Mouse (Mus musculus): ENCODE data around the gene Casp9. TPM values are rescaled to one million over a fixed set of nuclear protein-coding genes. Genes with fewer than 3 reads are reported as not detected.

Casp9 gene
- polyA plus RNA-seq, 1 experiment from 2014 or later: 14.3 TPM

- H3K27me3 ChIP-seq (replicated peaks): no peaks in the 10 kb centered on the region
- no peak overlapping the region for H3K9ac ChIP-seq
- no peak overlapping the region for H3K4me2 ChIP-seq
- no peaks in the 10 kb centered on the region for H3K9me3 ChIP-seq
- H3K4me3 ChIP-seq: no peak overlapping the region
- no peak overlapping the region for H3K27ac ChIP-seq (replicated peaks)
- H3K36me3 ChIP-seq: peaks cover 87% of the 10 kb centered on the region
- H3K4me1 ChIP-seq: peaks cover 4% of the 10 kb centered on the region
- no peak for ATAC-seq (ENCODE audit: extremely low read depth, insufficient number of reproducible peaks, low FRiP score, low TSS enrichment)
- WGBS: 75% methylated on average over 5 of the region's 5 CpGs
These were observed 8.6 kb upstream of the Casp9 start for GRCm38 (mm10) chr4:141784835-141785234.

DNA sequence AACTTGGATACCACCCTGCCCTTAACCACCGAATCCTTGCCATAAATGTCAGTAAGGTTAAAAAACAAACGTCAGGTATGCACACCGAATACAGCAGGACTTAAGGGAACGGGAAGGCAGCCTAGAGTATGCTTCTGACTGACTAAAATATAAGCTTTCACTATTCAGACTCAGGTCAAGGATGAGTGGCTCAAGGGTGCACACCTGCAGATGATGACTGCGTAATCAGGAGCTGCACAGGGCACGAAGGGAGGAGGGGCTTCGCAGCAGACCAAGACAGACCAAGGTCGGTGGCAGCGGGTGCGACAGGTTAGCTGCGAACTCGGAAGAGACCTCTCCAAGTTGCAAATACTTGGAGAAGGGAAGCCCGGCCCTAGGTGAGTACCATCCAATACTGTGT, 7.3 kb upstream of the Casp9 start:
- no peak for ATAC-seq (ENCODE audit: extremely low read depth, insufficient number of reproducible peaks, low FRiP score, low TSS enrichment)
- no peak overlapping the region for H3K4me2 ChIP-seq
- H3K27me3 ChIP-seq (replicated peaks): no peaks in the 10 kb centered on the region
- peaks cover 74% of the 10 kb centered on the region for H3K36me3 ChIP-seq
- 84% methylated on average over 13 of the region's 13 CpGs for WGBS
- no peak overlapping the region for H3K27ac ChIP-seq (replicated peaks)
- no peaks in the 10 kb centered on the region for H3K9me3 ChIP-seq
- H3K4me1 ChIP-seq: peaks cover 9% of the 10 kb centered on the region
- no peak overlapping the region for H3K4me3 ChIP-seq
- H3K9ac ChIP-seq: no peak overlapping the region

DNA sequence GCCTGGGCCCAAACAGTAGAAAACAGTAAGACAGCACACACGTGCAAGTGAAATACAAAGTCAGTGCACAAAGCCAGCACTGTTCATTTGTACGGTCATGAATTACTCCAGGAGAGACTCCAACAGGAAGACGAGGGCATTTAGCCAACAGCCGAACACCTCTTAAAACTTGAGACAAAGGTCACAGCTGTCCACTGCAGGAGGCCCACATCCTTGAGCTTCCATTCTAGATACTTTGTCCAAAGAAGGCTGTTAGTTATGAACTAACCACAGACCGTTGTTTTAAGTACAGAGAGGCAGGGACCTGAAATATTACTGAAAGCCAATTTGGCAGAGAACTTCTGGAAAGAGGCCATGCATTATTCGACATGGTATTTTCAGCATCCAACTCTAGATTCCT, 6.4 kb upstream of the Casp9 start:
- no peaks in the 10 kb centered on the region for H3K27me3 ChIP-seq (replicated peaks)
- H3K4me2 ChIP-seq: no peak overlapping the region
- H3K9me3 ChIP-seq: no peaks in the 10 kb centered on the region
- peaks cover 65% of the 10 kb centered on the region for H3K36me3 ChIP-seq
- no peak for ATAC-seq (ENCODE audit: extremely low read depth, insufficient number of reproducible peaks, low FRiP score, low TSS enrichment)
- WGBS: 81% methylated on average over 6 of the region's 6 CpGs
- no peak overlapping the region; the same call in 1 of the 2 replicates for H3K9ac ChIP-seq
- no peak overlapping the region for H3K27ac ChIP-seq (replicated peaks)
- H3K4me1 ChIP-seq: peaks cover 13% of the 10 kb centered on the region
- H3K4me3 ChIP-seq: no peak overlapping the region

DNA sequence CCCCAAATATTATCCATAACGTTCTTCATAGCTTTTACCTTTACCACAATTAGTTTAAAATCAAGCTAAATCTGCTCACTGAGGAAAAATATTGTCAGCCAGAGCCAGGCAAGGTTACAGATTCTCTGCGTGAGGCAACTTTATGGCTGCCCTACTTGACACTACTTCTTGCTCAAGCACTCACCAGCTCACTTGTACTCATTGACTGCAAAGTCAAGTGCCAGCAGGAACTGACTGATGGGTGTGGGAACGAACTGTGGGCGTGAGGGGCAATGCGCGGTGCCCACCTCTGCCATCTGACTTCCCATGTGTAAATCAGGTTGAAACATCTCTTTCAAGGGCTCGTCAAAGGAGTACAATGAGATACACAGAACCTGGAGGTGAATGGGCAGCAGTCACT, 6.0 kb upstream of the Casp9 start:
- H3K4me1 ChIP-seq: peaks cover 13% of the 10 kb centered on the region
- H3K4me2 ChIP-seq: no peak overlapping the region
- 86% methylated on average over 7 of the region's 7 CpGs for WGBS
- no peak overlapping the region for H3K27ac ChIP-seq (replicated peaks)
- no peak overlapping the region; the same call in 1 of the 2 replicates for H3K9ac ChIP-seq
- H3K27me3 ChIP-seq (replicated peaks): no peaks in the 10 kb centered on the region
- H3K36me3 ChIP-seq: peaks cover 61% of the 10 kb centered on the region
- H3K4me3 ChIP-seq: no peak overlapping the region
- H3K9me3 ChIP-seq: no peaks in the 10 kb centered on the region
- ATAC-seq (ENCODE audit: extremely low read depth, insufficient number of reproducible peaks, low FRiP score, low TSS enrichment): no peak

- Histone ChIP-seq H3K4me1 (peaks cover 23% of the 10 kb centered on the region), H3K36me3 (peaks cover 38% of the 10 kb centered on the region), H3K4me3 (peak overlapping the region; percentile 66), H3K4me2 (peak overlapping the region; percentile 82), H3K27me3 (replicated peaks) (no peaks in the 10 kb centered on the region), H3K9ac (peak overlapping the region; percentile 87), H3K27ac (replicated peaks) (peak overlapping the region; percentile 57), H3K9me3 (no peaks in the 10 kb centered on the region)
- ATAC-seq (ENCODE audit: extremely low read depth, insufficient number of reproducible peaks, low FRiP score, low TSS enrichment): no peak
- WGBS: 33% methylated on average over 3 of the region's 3 CpGs
These were observed 3.7 kb upstream of the Casp9 start for GRCm38 (mm10) chr4:141789564-141790218.

- ATAC-seq (ENCODE audit: extremely low read depth, insufficient number of reproducible peaks, low FRiP score, low TSS enrichment): peak; percentile 80
- H3K4me3 ChIP-seq: peak within 1 kb of the TSS; percentile 66
- peaks cover 30% of the 10 kb centered on the region for H3K36me3 ChIP-seq
- peak within 1 kb of the TSS; percentile 82 for H3K4me2 ChIP-seq
- WGBS: under 1% methylated on average over 42 of the region's 42 CpGs
- peak within 1 kb of the TSS; percentile 57 for H3K27ac ChIP-seq (replicated peaks)
- H3K27me3 ChIP-seq (replicated peaks): no peaks in the 10 kb centered on the region
- peak within 1 kb of the TSS; percentile 87 for H3K9ac ChIP-seq
- peaks cover 31% of the 10 kb centered on the region for H3K4me1 ChIP-seq
- H3K9me3 ChIP-seq: no peaks in the 10 kb centered on the region
These were observed 2.9 kb upstream of the Casp9 start, which contains the start of gene Dnajc16 for GRCm38 (mm10) chr4:141790524-141790990. Dnajc16 (minus strand) TSS chr4:141790931.

GRCm38 (mm10) chr4:141791486-141791885, 1.9 kb upstream of the Casp9 start:
- Histone ChIP-seq H3K27ac (replicated peaks) (no peak overlapping the region), H3K4me1 (peaks cover 32% of the 10 kb centered on the region), H3K27me3 (replicated peaks) (no peaks in the 10 kb centered on the region), H3K9ac (no peak overlapping the region), H3K4me2 (peak overlapping the region; percentile 82; the same call in 1 of the 2 replicates), H3K36me3 (peaks cover 24% of the 10 kb centered on the region), H3K4me3 (peak overlapping the region; percentile 66; the same call in 1 of the 2 replicates), H3K9me3 (no peaks in the 10 kb centered on the region)
- WGBS: 87% methylated on average over 7 of the region's 7 CpGs
- no peak for ATAC-seq (ENCODE audit: extremely low read depth, insufficient number of reproducible peaks, low FRiP score, low TSS enrichment)

GRCm38 (mm10) chr4:141791951-141792350, 1.5 kb upstream of the Casp9 start:
- Histone ChIP-seq H3K4me3 (no peak overlapping the region), H3K27ac (replicated peaks) (no peak overlapping the region), H3K4me1 (peaks cover 32% of the 10 kb centered on the region), H3K9me3 (no peaks in the 10 kb centered on the region), H3K27me3 (replicated peaks) (no peaks in the 10 kb centered on the region), H3K9ac (no peak overlapping the region), H3K36me3 (peaks cover 25% of the 10 kb centered on the region), H3K4me2 (no peak overlapping the region)
- WGBS: 87% methylated on average over 8 of the region's 8 CpGs
- ATAC-seq (ENCODE audit: extremely low read depth, insufficient number of reproducible peaks, low FRiP score, low TSS enrichment): no peak

DNA sequence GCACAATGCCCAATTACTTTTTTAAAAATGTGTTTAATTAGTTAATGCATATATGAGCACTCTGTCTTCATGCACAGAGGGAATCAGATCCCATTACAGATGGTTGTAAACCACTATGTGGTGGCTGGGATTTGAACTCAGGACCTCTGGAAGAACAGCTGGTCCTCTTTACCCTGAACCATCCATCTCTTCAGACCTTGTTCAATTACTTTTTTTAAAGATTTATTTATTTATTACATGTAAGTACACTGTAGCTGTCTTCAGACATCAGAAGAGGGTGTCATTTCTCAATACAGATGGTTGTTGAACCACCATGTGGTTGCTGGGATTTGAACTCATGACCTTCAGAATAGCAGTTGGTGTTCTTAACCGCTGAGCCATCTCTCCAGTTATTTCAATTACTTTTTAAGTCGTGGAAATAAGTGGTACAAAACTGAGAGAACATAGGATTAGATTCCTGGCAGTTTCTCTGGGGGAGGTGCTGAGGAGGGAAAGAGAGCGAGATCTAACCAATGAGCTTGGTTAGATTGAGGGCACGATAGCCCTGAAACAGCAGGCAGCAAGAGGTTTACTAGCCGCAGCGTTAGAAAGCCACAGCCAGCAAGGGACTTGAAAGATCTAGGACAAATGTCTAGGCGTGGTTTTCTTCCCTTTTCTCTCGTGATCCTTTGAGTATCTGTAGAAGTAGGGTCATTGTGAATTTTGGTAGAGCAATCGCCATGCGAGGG, 694 bp upstream of the Casp9 start:
- 12% methylated on average over 10 of the region's 10 CpGs for WGBS
- Histone ChIP-seq H3K27me3 (replicated peaks) (no peaks in the 10 kb centered on the region), H3K9ac (peak overlapping the region; percentile 88)

GRCm38 (mm10) chr4:141794152-141794535, 732 bp downstream of the Casp9 start:
- H3K36me3 ChIP-seq: peaks cover 28% of the 10 kb centered on the region
- peak overlapping the region; percentile 97 for H3K27ac ChIP-seq (replicated peaks)
- H3K4me1 ChIP-seq: peaks cover 32% of the 10 kb centered on the region
- 7% methylated on average over 5 of the region's 5 CpGs for WGBS
- no peaks in the 10 kb centered on the region for H3K27me3 ChIP-seq (replicated peaks)
- peak overlapping the region; percentile 84 for H3K4me3 ChIP-seq
- H3K9me3 ChIP-seq: no peaks in the 10 kb centered on the region
- no peak for ATAC-seq (ENCODE audit: extremely low read depth, insufficient number of reproducible peaks, low FRiP score, low TSS enrichment)
- H3K9ac ChIP-seq: peak overlapping the region; percentile 88
- peak overlapping the region; percentile 77 for H3K4me2 ChIP-seq

More for the DNA sequence above, 694 bp upstream of the Casp9 start:
- ATAC-seq (ENCODE audit: extremely low read depth, insufficient number of reproducible peaks, low FRiP score, low TSS enrichment): no peak
- peak overlapping the region; percentile 84 for H3K4me3 ChIP-seq
- H3K9me3 ChIP-seq: no peaks in the 10 kb centered on the region
- peaks cover 32% of the 10 kb centered on the region for H3K4me1 ChIP-seq
- H3K27ac ChIP-seq (replicated peaks): peak overlapping the region; percentile 97
- H3K4me2 ChIP-seq: peak overlapping the region; percentile 77
- peaks cover 25% of the 10 kb centered on the region for H3K36me3 ChIP-seq

DNA sequence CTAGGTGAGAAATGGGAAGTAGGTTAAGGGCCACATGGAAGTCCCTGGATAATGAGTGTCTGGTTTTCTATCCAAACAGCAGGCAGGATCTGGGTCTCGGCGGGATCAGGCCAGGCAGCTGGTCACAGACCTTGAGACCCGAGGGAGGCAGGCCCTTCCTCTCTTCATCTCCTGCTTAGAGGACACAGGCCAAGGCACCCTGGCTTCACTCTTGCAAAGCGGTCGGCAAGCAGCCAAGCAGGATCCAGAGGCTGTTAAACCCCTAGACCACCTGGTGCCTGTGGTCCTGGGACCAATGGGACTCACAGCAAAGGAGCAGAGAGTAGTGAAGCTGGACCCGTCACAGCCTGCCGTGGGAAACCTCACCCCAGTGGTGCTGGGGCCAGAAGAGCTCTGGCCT, 2.9 kb downstream of the Casp9 start:
- no peak overlapping the region for H3K9ac ChIP-seq
- H3K9me3 ChIP-seq: no peaks in the 10 kb centered on the region
- no peak for ATAC-seq (ENCODE audit: extremely low read depth, insufficient number of reproducible peaks, low FRiP score, low TSS enrichment)
- no peak overlapping the region for H3K4me3 ChIP-seq
- peaks cover 20% of the 10 kb centered on the region for H3K4me1 ChIP-seq
- peaks cover 28% of the 10 kb centered on the region for H3K36me3 ChIP-seq
- no peaks in the 10 kb centered on the region for H3K27me3 ChIP-seq (replicated peaks)
- no peak overlapping the region for H3K4me2 ChIP-seq
- 83% methylated on average over 7 of the region's 7 CpGs for WGBS
- no peak overlapping the region for H3K27ac ChIP-seq (replicated peaks)

Data from heart, embryonic 13.5 days (tissue).